Mouse (Mus musculus): ENCODE measurements around the gene Zyg11b. TPM values are rescaled to one million over a fixed set of nuclear protein-coding genes. Genes with fewer than 3 reads are reported as not detected.

The Zyg11b gene
- polyA plus RNA-seq, 1 experiment, result 40.7 TPM

- Histone ChIP-seq H3K4me3 (ENCODE audit: insufficient read depth, low read length) (no peak overlapping the region), H3K4me1 (ENCODE audit: control insufficient read depth, insufficient read depth, low read length) (no peaks in the 10 kb centered on the region), H3K27ac (ENCODE audit: insufficient read depth, low read length) (no peak overlapping the region)
- no peak for TF ChIP-seq POLR2A (IDR thresholded peaks at IDR 0.05; ENCODE audit: low read depth, low read length)
- no peak for TF ChIP-seq CTCF (IDR thresholded peaks at IDR 0.05; ENCODE audit: borderline replicate concordance, insufficient read depth, low read length)
These were observed 18.9 kb upstream of the Zyg11b start for GRCm38 (mm10) chr4:108319747-108320146.

- H3K4me1 ChIP-seq (ENCODE audit: control insufficient read depth, insufficient read depth, low read length), result no peaks in the 10 kb centered on the region
- no peak overlapping the region for H3K27ac ChIP-seq (ENCODE audit: insufficient read depth, low read length)
- H3K4me3 ChIP-seq (ENCODE audit: insufficient read depth, low read length), result no peak overlapping the region
- TF ChIP-seq POLR2A (IDR thresholded peaks at IDR 0.05; ENCODE audit: low read depth, low read length) (no peak), CTCF (IDR thresholded peaks at IDR 0.05; ENCODE audit: borderline replicate concordance, insufficient read depth, low read length) (no peak)
These were observed 18.0 kb upstream of the Zyg11b start for GRCm38 (mm10) chr4:108318649-108319615.

- no peak overlapping the region for H3K4me3 ChIP-seq (ENCODE audit: insufficient read depth, low read length)
- TF ChIP-seq POLR2A (IDR thresholded peaks at IDR 0.05; ENCODE audit: low read depth, low read length) (no peak), CTCF (IDR thresholded peaks at IDR 0.05; ENCODE audit: borderline replicate concordance, insufficient read depth, low read length) (no peak)
These were observed 17.0 kb upstream of the Zyg11b start for GRCm38 (mm10) chr4:108317656-108318605.

GRCm38 (mm10) chr4:108314041-108314440 is 13.1 kb upstream of the Zyg11b start:
- H3K4me3 ChIP-seq (ENCODE audit: insufficient read depth, low read length), result no peak overlapping the region
- TF ChIP-seq CTCF (IDR thresholded peaks at IDR 0.05; ENCODE audit: borderline replicate concordance, insufficient read depth, low read length) (no peak), POLR2A (IDR thresholded peaks at IDR 0.05; ENCODE audit: low read depth, low read length) (no peak)
- H3K27ac ChIP-seq (ENCODE audit: insufficient read depth, low read length), result no peak overlapping the region
- H3K4me1 ChIP-seq (ENCODE audit: control insufficient read depth, insufficient read depth, low read length), result no peaks in the 10 kb centered on the region

More at GRCm38 (mm10) chr4:108317656-108318605, 17.0 kb upstream of the Zyg11b start:
- Histone ChIP-seq H3K27ac (ENCODE audit: insufficient read depth, low read length) (no peak overlapping the region), H3K4me1 (ENCODE audit: control insufficient read depth, insufficient read depth, low read length) (no peaks in the 10 kb centered on the region)

- H3K27ac ChIP-seq (ENCODE audit: insufficient read depth, low read length), result no peak overlapping the region
- TF ChIP-seq POLR2A (IDR thresholded peaks at IDR 0.05; ENCODE audit: low read depth, low read length), result no peak
- TF ChIP-seq CTCF (IDR thresholded peaks at IDR 0.05; ENCODE audit: borderline replicate concordance, insufficient read depth, low read length), result no peak
- no peaks in the 10 kb centered on the region for H3K4me1 ChIP-seq (ENCODE audit: control insufficient read depth, insufficient read depth, low read length)
- no peak overlapping the region for H3K4me3 ChIP-seq (ENCODE audit: insufficient read depth, low read length)
These were observed 9.8 kb upstream of the Zyg11b start for GRCm38 (mm10) chr4:108310706-108311105.

GRCm38 (mm10) chr4:108302296-108302890 is 1.5 kb upstream of the Zyg11b start:
- no peak for TF ChIP-seq CTCF (IDR thresholded peaks at IDR 0.05; ENCODE audit: borderline replicate concordance, insufficient read depth, low read length)
- no peak for TF ChIP-seq POLR2A (IDR thresholded peaks at IDR 0.05; ENCODE audit: low read depth, low read length)
- Histone ChIP-seq H3K4me1 (ENCODE audit: control insufficient read depth, insufficient read depth, low read length) (peaks cover 5% of the 10 kb centered on the region), H3K27ac (ENCODE audit: insufficient read depth, low read length) (no peak overlapping the region), H3K4me3 (ENCODE audit: insufficient read depth, low read length) (no peak overlapping the region)

- Histone ChIP-seq H3K4me1 (ENCODE audit: control insufficient read depth, insufficient read depth, low read length) (peaks cover 5% of the 10 kb centered on the region), H3K4me3 (ENCODE audit: insufficient read depth, low read length) (peak overlapping the region; percentile 89), H3K27ac (ENCODE audit: insufficient read depth, low read length) (peak overlapping the region; percentile 82)
- TF ChIP-seq CTCF (IDR thresholded peaks at IDR 0.05; ENCODE audit: borderline replicate concordance, insufficient read depth, low read length) (no peak), POLR2A (IDR thresholded peaks at IDR 0.05; ENCODE audit: low read depth, low read length) (no peak)
These were observed 630 bp downstream of the Zyg11b start for GRCm38 (mm10) chr4:108300266-108300665.

GRCm38 (mm10) chr4:108276973-108277372 is 23.9 kb downstream of the Zyg11b start:
- TF ChIP-seq CTCF (IDR thresholded peaks at IDR 0.05; ENCODE audit: borderline replicate concordance, insufficient read depth, low read length) (no peak), POLR2A (IDR thresholded peaks at IDR 0.05; ENCODE audit: low read depth, low read length) (no peak)
- Histone ChIP-seq H3K4me1 (ENCODE audit: control insufficient read depth, insufficient read depth, low read length) (no peaks in the 10 kb centered on the region), H3K4me3 (ENCODE audit: insufficient read depth, low read length) (no peak overlapping the region), H3K27ac (ENCODE audit: insufficient read depth, low read length) (no peak overlapping the region)

- H3K4me3 ChIP-seq (ENCODE audit: insufficient read depth, low read length), result no peak overlapping the region
- H3K27ac ChIP-seq (ENCODE audit: insufficient read depth, low read length), result no peak overlapping the region
- no peaks in the 10 kb centered on the region for H3K4me1 ChIP-seq (ENCODE audit: control insufficient read depth, insufficient read depth, low read length)
- TF ChIP-seq POLR2A (IDR thresholded peaks at IDR 0.05; ENCODE audit: low read depth, low read length) (no peak), CTCF (IDR thresholded peaks at IDR 0.05; ENCODE audit: borderline replicate concordance, insufficient read depth, low read length) (no peak)
These were observed 28.6 kb downstream of the Zyg11b start for GRCm38 (mm10) chr4:108272286-108272685.
